Mouse (Mus musculus): Measurements from ENCODE around the gene Fut8.

Fut8 gene

GRCm38 (mm10) chr12:77237950-77238530, at the start of gene Fut8:
Fut8 (plus strand) TSS chr12:77238125.
- DNase-seq, result peak; percentile 80 to 86

GRCm38 (mm10) chr12:77189161-77189560, 48.8 kb upstream of the Fut8 start:
- DNase-seq, result no peak

GRCm38 (mm10) chr12:77189933-77190446, 47.9 kb upstream of the Fut8 start:
- DNase-seq, result no peak

GRCm38 (mm10) chr12:77191478-77192271, 46.2 kb upstream of the Fut8 start:
- no peak for DNase-seq

- no peak for DNase-seq
Observed at GRCm38 (mm10) chr12:77192714-77193113, 45.2 kb upstream of the Fut8 start.

GRCm38 (mm10) chr12:77193225-77193716, 44.7 kb upstream of the Fut8 start:
- DNase-seq, result no peak

- DNase-seq, result no peak
Observed at GRCm38 (mm10) chr12:77195044-77195443, 42.9 kb upstream of the Fut8 start.

- DNase-seq, result no peak
Observed at GRCm38 (mm10) chr12:77196529-77197095, 41.3 kb upstream of the Fut8 start.

GRCm38 (mm10) chr12:77197121-77197599, 40.8 kb upstream of the Fut8 start:
- peak in 1 of 2 experiments; percentile 19 for DNase-seq

- no peak for DNase-seq
Observed at GRCm38 (mm10) chr12:77198253-77198652, 39.7 kb upstream of the Fut8 start.

- DNase-seq, result no peak
Observed at GRCm38 (mm10) chr12:77201461-77202143, 36.3 kb upstream of the Fut8 start.

- no peak for DNase-seq
Observed at GRCm38 (mm10) chr12:77203136-77203535, 34.8 kb upstream of the Fut8 start.

- no peak for DNase-seq
Observed at GRCm38 (mm10) chr12:77206852-77207251, 31.1 kb upstream of the Fut8 start.

- DNase-seq, result no peak
Observed at GRCm38 (mm10) chr12:77208056-77208455, 29.9 kb upstream of the Fut8 start.

- no peak for DNase-seq
Observed at GRCm38 (mm10) chr12:77208576-77209180, 29.2 kb upstream of the Fut8 start.

- no peak for DNase-seq
Observed at GRCm38 (mm10) chr12:77211695-77212208, 26.2 kb upstream of the Fut8 start.

GRCm38 (mm10) chr12:77213896-77214564, 23.9 kb upstream of the Fut8 start:
- no peak for DNase-seq

GRCm38 (mm10) chr12:77214565-77214909, 23.4 kb upstream of the Fut8 start:
- DNase-seq, result no peak

- DNase-seq, result no peak
Observed at GRCm38 (mm10) chr12:77216511-77217192, 21.3 kb upstream of the Fut8 start.

- no peak for DNase-seq
Observed at GRCm38 (mm10) chr12:77220616-77221015, 17.3 kb upstream of the Fut8 start.

- no peak for DNase-seq
Observed at GRCm38 (mm10) chr12:77222272-77222874, 15.6 kb upstream of the Fut8 start.

Data from thymus, adult 18-20 months (tissue).